Mouse (Mus musculus) layer of hippocampus, adult 9-10 months (tissue): ENCODE measurements at regions not wholly inside any gene's neighbourhood (a gene's known extent, or its start where the extent isn't known, plus 50 kb on each side); places are given as distances from the start of the nearest gene placed in this dataset.
"Not testable (repeated sequence)": the region's sequence is repeated elsewhere in the genome, so short reads cannot be mapped to it uniquely, and the experiment has no call there.

Experiments used
- DNase-seq: peaks from one replicate; pipeline ENCODE4 v3.0.0; 2022; ENCODE audit warnings: low spot score

GRCm38 (mm10) chr19:27694478-27694877 is 264.9 kb upstream of the Pum3 start:
- no peak for DNase-seq

DNA sequence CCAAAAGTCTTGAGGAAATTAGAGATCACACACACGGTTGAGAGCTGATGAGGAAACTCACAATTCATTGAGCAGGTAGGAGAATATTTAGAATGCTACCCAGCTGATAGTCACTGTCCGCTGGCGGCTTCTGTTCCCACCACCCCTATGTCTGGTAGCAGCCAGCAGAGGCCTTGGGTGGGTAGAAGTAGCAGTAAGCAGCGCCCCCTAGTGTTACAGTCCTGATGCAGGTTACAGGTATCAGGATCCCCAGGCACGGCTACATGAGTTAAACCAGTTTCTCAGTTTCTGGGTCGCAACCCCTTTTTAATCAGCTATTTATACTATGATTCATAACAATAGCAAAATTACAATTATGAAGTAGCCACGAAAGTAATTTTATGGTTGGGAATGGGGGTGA is 264.1 kb upstream of the Pum3 start:
- no peak for DNase-seq

DNA sequence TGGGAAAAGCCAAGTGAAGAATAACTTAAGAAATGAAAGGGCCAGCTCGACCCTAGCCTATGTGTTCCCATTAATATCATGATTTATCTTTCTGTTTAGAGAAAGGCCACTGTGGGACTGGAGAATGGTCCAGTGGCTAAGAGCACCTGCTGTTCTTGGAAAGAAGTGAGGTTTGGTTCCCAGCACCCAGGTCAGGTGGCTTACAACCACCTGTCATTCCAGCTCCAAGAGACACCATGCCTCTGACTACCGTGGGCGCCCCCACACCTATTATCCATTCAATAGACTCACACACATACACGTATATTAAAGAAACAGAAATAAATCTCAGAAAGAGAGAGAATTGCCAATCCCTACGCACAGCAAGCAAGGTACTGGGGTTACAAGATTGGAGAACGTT is 263.3 kb upstream of the Pum3 start:
- DNase-seq = no peak

GRCm38 (mm10) chr19:27683426-27683825 is 253.8 kb upstream of the Pum3 start:
- DNase-seq = no peak

DNA sequence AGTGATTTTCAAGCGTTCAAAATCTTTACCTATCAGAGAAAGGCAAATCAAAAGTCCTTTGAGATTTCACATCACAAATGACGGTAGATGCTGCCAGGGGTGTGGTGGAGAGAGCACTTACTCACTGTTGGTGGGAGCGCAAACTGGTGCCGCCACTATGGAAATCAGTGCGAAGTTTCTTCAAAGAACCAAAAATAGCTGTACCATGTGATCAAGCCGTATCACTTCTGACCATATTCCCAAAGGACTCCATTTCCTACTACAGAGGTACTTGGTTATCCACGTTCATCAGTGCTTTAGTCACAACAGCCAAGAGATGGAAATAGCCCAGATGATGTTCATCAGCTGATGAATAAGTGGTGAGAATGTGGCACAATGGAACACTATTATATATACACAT is 249.8 kb upstream of the Pum3 start:
- DNase-seq = no peak

GRCm38 (mm10) chr19:27672679-27673190 is 243.1 kb upstream of the Pum3 start:
- no peak for DNase-seq

- DNase-seq = no peak
Observed at GRCm38 (mm10) chr19:27663296-27663695, 233.7 kb upstream of the Pum3 start.

GRCm38 (mm10) chr19:27641001-27641400 is 211.4 kb upstream of the Pum3 start:
- no peak for DNase-seq

DNA sequence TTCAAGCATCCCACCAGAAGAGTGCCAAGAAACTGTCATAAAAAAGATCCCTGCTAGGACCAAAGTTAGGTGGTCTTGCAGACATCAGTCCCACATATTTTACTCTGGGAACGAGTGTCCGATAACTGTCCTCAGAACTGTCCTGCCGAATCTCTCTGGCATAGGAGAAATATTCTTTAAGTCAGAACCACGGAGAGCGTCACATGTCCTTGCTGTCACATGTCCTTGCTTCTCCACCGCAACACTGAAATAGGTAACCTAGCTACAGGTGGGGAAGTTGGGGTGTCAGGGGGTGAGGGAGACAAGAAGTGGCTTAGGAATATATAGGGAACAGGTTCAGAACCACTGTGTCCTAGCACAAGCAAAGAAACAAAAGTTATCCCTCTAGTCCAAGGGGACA is 203.5 kb upstream of the Pum3 start:
- DNase-seq = no peak

GRCm38 (mm10) chr19:27627626-27628025 is 198.0 kb upstream of the Pum3 start:
- DNase-seq = no peak

- DNase-seq = no peak
Observed at GRCm38 (mm10) chr19:27617522-27617921, 187.9 kb upstream of the Pum3 start.

- DNase-seq = no peak
Observed at GRCm38 (mm10) chr19:27606933-27607332, 177.3 kb upstream of the Pum3 start.

GRCm38 (mm10) chr19:27603296-27603695 is 173.7 kb upstream of the Pum3 start:
- no peak for DNase-seq

DNA sequence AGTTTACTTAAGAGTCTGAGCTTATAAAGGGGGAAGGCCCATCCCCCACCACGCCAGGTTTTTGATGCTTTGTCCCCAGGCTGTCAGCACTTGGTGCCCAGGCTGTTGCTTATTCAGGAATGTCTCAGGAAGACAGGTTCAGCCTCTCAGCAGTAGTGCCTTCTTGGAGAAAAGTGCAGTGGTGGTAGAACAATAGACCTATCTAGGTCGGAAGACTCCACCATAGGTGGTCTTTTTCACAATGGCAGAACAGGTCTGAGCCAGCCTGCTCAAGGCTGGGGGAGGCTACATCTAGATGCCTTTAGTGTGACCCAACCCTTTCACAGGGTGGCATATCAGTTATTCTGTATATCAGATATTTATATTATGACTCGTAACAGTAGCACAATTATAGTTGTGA is 171.9 kb upstream of the Pum3 start:
- no peak for DNase-seq

- DNase-seq = not testable (repeated sequence)
Observed at GRCm38 (mm10) chr19:27600386-27600785, 170.8 kb upstream of the Pum3 start.

DNA sequence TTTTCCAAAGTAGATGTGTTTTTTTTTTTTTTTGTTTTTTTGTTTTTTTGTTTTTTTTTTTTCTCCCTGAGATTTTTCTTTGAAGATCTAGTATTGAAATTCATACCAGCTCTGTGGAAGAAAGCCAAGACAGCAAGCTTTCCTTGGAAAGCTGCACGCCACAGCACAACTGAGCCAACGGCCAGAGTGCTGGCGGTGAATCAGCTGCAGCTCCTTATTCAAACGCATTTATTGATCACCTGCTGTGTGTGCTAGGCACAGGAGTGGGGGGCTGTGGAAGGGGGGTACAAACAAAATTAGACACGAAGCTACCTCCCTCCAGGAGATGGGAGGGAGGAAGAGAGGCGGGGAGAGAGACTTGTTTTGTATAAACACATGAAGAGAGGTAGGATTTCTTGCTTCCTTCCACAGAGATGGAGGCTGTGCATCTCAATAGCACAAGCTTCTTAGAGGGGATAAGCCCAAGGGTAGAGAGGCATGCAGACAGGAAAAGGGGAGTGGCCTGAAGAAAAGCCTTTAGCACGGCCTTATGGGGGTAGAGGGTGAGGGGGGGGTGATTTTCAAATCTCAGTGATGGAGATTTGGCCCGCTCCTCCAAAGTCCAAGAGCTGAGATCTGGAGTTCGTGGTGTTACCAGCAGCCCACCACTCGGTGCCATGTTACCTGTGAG is 170.1 kb upstream of the Pum3 start:
- no peak for DNase-seq

- no peak for DNase-seq
Observed at GRCm38 (mm10) chr19:27598350-27598749, 168.7 kb upstream of the Pum3 start.

GRCm38 (mm10) chr19:27585566-27585965 is 155.9 kb upstream of the Pum3 start:
- DNase-seq = no peak

GRCm38 (mm10) chr19:27582111-27582500 is 152.5 kb upstream of the Pum3 start:
- DNase-seq = no peak

DNA sequence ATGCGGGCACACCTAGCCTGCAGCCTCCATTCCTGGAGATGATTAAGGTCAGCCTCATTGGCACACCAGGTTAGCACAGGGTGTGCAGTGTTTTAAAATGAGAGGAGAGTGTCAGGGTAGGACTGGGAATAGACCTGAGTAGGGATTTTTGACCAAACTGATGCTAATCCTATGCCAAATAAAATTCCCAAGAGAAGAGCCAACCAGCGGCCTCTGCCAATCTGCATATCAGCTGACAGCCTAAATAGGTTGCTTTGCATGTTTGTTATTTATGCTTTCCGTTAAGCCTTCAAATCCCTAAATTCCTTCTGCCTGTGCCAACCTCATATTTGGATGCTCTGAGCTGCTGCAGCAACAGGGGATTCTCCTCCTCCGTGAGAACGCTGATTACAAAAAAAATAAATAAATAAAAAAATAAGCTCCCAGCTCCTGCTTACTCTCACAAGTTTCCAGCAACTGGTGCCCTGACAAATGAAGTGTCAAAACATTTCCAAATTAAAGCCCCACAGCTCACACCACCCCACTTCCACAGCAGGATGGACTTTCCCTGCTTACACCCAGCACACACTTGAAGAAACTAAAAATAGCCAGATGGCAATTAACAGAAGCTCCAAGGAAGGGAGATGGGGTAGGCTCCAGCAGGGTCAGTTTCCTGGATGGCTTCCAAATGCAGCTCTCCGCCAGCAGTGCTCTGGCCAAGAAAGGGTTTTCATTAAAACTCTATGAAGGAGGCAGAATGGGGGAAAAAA is 151.9 kb upstream of the Pum3 start:
- no peak for DNase-seq

DNA sequence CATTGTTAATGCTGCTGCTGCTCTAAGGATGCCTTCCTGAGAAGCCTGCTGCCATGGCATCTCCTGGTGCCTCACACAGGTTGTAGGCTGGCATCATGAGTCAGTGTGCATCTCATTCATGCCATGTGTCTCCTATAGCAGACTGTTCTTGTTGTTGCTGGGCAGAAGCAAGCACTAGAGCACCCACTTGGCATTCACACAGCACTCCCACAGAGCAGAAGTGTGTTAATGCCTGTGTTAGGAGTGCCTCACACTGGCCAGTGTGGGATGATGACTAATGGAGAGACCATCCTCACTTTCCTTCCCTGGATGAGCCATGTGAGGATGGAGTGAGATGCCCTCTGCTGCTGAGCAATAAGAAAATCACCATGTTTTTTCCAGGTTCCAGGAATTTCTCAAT is 146.9 kb upstream of the Pum3 start:
- DNase-seq = no peak

GRCm38 (mm10) chr19:27566929-27567328 is 137.3 kb upstream of the Pum3 start:
- no peak for DNase-seq

GRCm38 (mm10) chr19:27566060-27566459 is 136.4 kb upstream of the Pum3 start:
- no peak for DNase-seq

DNA sequence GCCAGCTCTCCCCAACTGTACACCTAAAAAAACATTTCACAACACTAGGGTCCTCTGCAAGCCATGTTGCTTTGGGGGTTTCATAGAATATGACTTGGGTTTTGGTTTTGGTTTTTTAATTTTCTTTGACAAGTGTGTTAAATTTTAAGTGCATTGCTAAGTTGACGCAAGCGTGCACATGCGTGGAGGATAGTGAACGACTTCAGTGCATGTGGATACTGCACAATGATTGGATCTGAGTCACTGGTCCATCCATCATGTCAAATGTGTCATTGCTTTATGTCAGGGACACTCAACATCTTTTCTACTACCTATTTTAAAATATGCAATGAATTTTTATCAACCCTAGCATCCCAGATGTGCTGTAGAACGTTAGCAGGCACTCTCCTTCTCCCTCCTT is 134.5 kb upstream of the Pum3 start:
- DNase-seq = no peak
